Mouse (Mus musculus): Measurements from ENCODE around the gene Lingo3.

DNA sequence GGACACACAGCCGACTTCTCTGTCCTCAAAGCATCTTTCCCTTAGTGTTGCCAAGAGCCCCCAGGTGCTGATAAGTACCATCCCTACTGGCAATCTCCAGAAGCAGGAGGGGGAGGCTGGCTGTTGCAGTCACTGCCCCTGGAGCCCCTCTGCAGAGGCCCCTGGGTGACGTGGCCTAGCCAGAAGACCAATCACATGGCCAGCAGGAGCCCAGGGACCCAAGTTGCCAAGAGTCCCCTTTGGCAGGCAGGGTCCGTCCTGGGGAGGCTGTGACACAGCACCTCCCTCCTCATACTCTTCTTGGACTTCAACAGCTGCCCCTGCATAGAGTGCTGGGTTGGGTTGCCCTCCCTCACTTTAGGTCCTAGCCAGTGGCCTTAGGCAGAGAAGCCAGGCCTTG lies 40.8 kb downstream of the Lingo3 start:
- TF ChIP-seq CTCF (IDR thresholded peaks at IDR 0.05; ENCODE audit: insufficient read depth, low read depth, low read length) (no peak), POLR2A (IDR thresholded peaks at IDR 0.05; ENCODE audit: insufficient read depth, low read depth, low read length) (no peak)

Measured in olfactory bulb, adult 2 months (tissue).